Mouse (Mus musculus): Measurements from ENCODE around the gene Gpha2. TPM values are rescaled to one million over a fixed set of nuclear protein-coding genes. Genes with fewer than 3 reads are reported as not detected.

Gene Gpha2
- polyA plus RNA-seq, 1 experiment from 2014 or later = 0.74 TPM

GRCm38 (mm10) chr19:6233647-6234046, 7.5 kb downstream of the Gpha2 start:
- Histone ChIP-seq H3K4me2 (peak overlapping the region; percentile 83), H3K36me3 (peaks cover 37% of the 10 kb centered on the region), H3K27me3 (no peaks in the 10 kb centered on the region), H3K4me3 (replicated peaks) (no peak overlapping the region), H3K4me1 (peaks cover 31% of the 10 kb centered on the region), H3K9ac (no peak overlapping the region), H3K9me3 (replicated peaks) (no peaks in the 10 kb centered on the region), H3K27ac (peak overlapping the region; percentile 54)
- peak; percentile 7; the same call in 1 of the 2 replicates for ATAC-seq (replicated peaks; ENCODE audit: low FRiP score)
- WGBS = 56% methylated on average over 16 of the region's 16 CpGs

GRCm38 (mm10) chr19:6234337-6235083, 8.3 kb downstream of the Gpha2 start:
- H3K4me2 ChIP-seq = peak overlapping the region; percentile 83
- ATAC-seq (replicated peaks; ENCODE audit: low FRiP score) = no peak
- 60% methylated on average over 11 of the region's 11 CpGs for WGBS

GRCm38 (mm10) chr19:6235084-6236052, 9.2 kb downstream of the Gpha2 start, which contains the start of gene Ppp2r5b:
Ppp2r5b (minus strand) TSS chr19:6235872.
- Histone ChIP-seq H3K4me3 (replicated peaks) (peak within 1 kb of the TSS; percentile 73), H3K36me3 (peaks cover 21% of the 10 kb centered on the region), H3K4me2 (peak within 1 kb of the TSS; percentile 83), H3K4me1 (peaks cover 31% of the 10 kb centered on the region), H3K27ac (peak within 1 kb of the TSS; percentile 97), H3K9ac (peak within 1 kb of the TSS; percentile 70), H3K27me3 (no peaks in the 10 kb centered on the region), H3K9me3 (replicated peaks) (no peaks in the 10 kb centered on the region)
- WGBS = 2% methylated on average over 48 of the region's 48 CpGs
- peak; percentile 91 for ATAC-seq (replicated peaks; ENCODE audit: low FRiP score)

More at GRCm38 (mm10) chr19:6234337-6235083, 8.3 kb downstream of the Gpha2 start:
- Histone ChIP-seq H3K9me3 (replicated peaks) (no peaks in the 10 kb centered on the region), H3K4me1 (peaks cover 31% of the 10 kb centered on the region), H3K4me3 (replicated peaks) (peak overlapping the region; percentile 73), H3K36me3 (peaks cover 28% of the 10 kb centered on the region), H3K27ac (peak overlapping the region; percentile 97), H3K27me3 (no peaks in the 10 kb centered on the region), H3K9ac (peak overlapping the region; percentile 70; the same call in 1 of the 2 replicates)

- Histone ChIP-seq H3K4me1 (peaks cover 31% of the 10 kb centered on the region), H3K36me3 (peaks cover 16% of the 10 kb centered on the region), H3K27me3 (no peaks in the 10 kb centered on the region), H3K9ac (peak overlapping the region; percentile 70), H3K4me2 (peak overlapping the region; percentile 83), H3K9me3 (replicated peaks) (no peaks in the 10 kb centered on the region), H3K4me3 (replicated peaks) (peak overlapping the region; percentile 73), H3K27ac (peak overlapping the region; percentile 97)
- under 1% methylated on average over 9 of the region's 9 CpGs for WGBS
- ATAC-seq (replicated peaks; ENCODE audit: low FRiP score) = peak; percentile 88
Observed at GRCm38 (mm10) chr19:6236053-6236441, 9.9 kb downstream of the Gpha2 start.

- no peak overlapping the region for H3K4me2 ChIP-seq
- H3K9me3 ChIP-seq (replicated peaks) = no peaks in the 10 kb centered on the region
- WGBS = 75% methylated on average over 7 of the region's 7 CpGs
- H3K27ac ChIP-seq = no peak overlapping the region
- peaks cover 31% of the 10 kb centered on the region for H3K4me1 ChIP-seq
- H3K9ac ChIP-seq = no peak overlapping the region
- no peak for ATAC-seq (replicated peaks; ENCODE audit: low FRiP score)
- H3K36me3 ChIP-seq = peaks cover 10% of the 10 kb centered on the region
- no peaks in the 10 kb centered on the region for H3K27me3 ChIP-seq
- H3K4me3 ChIP-seq (replicated peaks) = no peak overlapping the region
Observed at GRCm38 (mm10) chr19:6236842-6237241, 10.7 kb downstream of the Gpha2 start.

- ATAC-seq (replicated peaks; ENCODE audit: low FRiP score) = no peak
- H3K4me3 ChIP-seq (replicated peaks) = no peak overlapping the region
- no peaks in the 10 kb centered on the region for H3K9me3 ChIP-seq (replicated peaks)
- no peak overlapping the region for H3K9ac ChIP-seq
- H3K4me1 ChIP-seq = peaks cover 39% of the 10 kb centered on the region
- no peak overlapping the region for H3K27ac ChIP-seq
- no peak overlapping the region for H3K4me2 ChIP-seq
- H3K27me3 ChIP-seq = no peaks in the 10 kb centered on the region
- H3K36me3 ChIP-seq = no peaks in the 10 kb centered on the region
Observed at GRCm38 (mm10) chr19:6238740-6239139, 12.6 kb downstream of the Gpha2 start.

GRCm38 (mm10) chr19:6240136-6240535, 14.0 kb downstream of the Gpha2 start:
- H3K27me3 ChIP-seq = no peaks in the 10 kb centered on the region

GRCm38 (mm10) chr19:6240725-6241124, 14.5 kb downstream of the Gpha2 start:
- WGBS = 35% methylated on average over 5 of the region's 5 CpGs
- no peak overlapping the region for H3K9ac ChIP-seq
- ATAC-seq (replicated peaks; ENCODE audit: low FRiP score) = no peak
- H3K27me3 ChIP-seq = no peaks in the 10 kb centered on the region
- H3K4me1 ChIP-seq = peaks cover 22% of the 10 kb centered on the region
- H3K9me3 ChIP-seq (replicated peaks) = no peaks in the 10 kb centered on the region
- H3K36me3 ChIP-seq = peaks cover 17% of the 10 kb centered on the region
- peak overlapping the region; percentile 92 for H3K4me2 ChIP-seq
- peak overlapping the region; percentile 72 for H3K27ac ChIP-seq
- peak overlapping the region; percentile 79 for H3K4me3 ChIP-seq (replicated peaks)

More at GRCm38 (mm10) chr19:6240136-6240535, 14.0 kb downstream of the Gpha2 start:
- H3K36me3 ChIP-seq = peaks cover 11% of the 10 kb centered on the region
- no peak overlapping the region for H3K4me2 ChIP-seq
- ATAC-seq (replicated peaks; ENCODE audit: low FRiP score) = no peak
- no peak overlapping the region for H3K27ac ChIP-seq
- peaks cover 25% of the 10 kb centered on the region for H3K4me1 ChIP-seq
- no peak overlapping the region for H3K9ac ChIP-seq
- H3K9me3 ChIP-seq (replicated peaks) = no peaks in the 10 kb centered on the region
- WGBS = 39% methylated on average over 1 of the region's 1 CpGs
- no peak overlapping the region for H3K4me3 ChIP-seq (replicated peaks)

- WGBS = under 1% methylated on average over 55 of the region's 55 CpGs
- H3K36me3 ChIP-seq = peaks cover 25% of the 10 kb centered on the region
Observed at GRCm38 (mm10) chr19:6241274-6242107, 15.3 kb downstream of the Gpha2 start, which contains the start of gene Atg2a. Atg2a (plus strand) TSS chr19:6241668.

GRCm38 (mm10) chr19:6242281-6242680, 16.1 kb downstream of the Gpha2 start:
- Histone ChIP-seq H3K4me1 (peaks cover 16% of the 10 kb centered on the region), H3K4me2 (peak overlapping the region; percentile 92), H3K4me3 (replicated peaks) (peak overlapping the region; percentile 79), H3K9ac (peak overlapping the region; percentile 82), H3K27me3 (no peaks in the 10 kb centered on the region), H3K9me3 (replicated peaks) (no peaks in the 10 kb centered on the region), H3K27ac (peak overlapping the region; percentile 79), H3K36me3 (peaks cover 32% of the 10 kb centered on the region)
- peak; percentile 15; the same call in 1 of the 2 replicates for ATAC-seq (replicated peaks; ENCODE audit: low FRiP score)
- 2% methylated on average over 4 of the region's 4 CpGs for WGBS

More at GRCm38 (mm10) chr19:6241274-6242107, 15.3 kb downstream of the Gpha2 start, which contains the start of gene Atg2a:
- Histone ChIP-seq H3K9ac (peak within 1 kb of the TSS; percentile 82), H3K9me3 (replicated peaks) (no peaks in the 10 kb centered on the region), H3K4me2 (peak within 1 kb of the TSS; percentile 92), H3K4me1 (peaks cover 18% of the 10 kb centered on the region), H3K27ac (peak within 1 kb of the TSS; percentile 79), H3K27me3 (no peaks in the 10 kb centered on the region), H3K4me3 (replicated peaks) (peak within 1 kb of the TSS; percentile 79)
- ATAC-seq (replicated peaks; ENCODE audit: low FRiP score) = peak; percentile 93

- peak overlapping the region; percentile 79; the same call in 1 of the 2 replicates for H3K4me3 ChIP-seq (replicated peaks)
- ATAC-seq (replicated peaks; ENCODE audit: low FRiP score) = no peak
- H3K4me2 ChIP-seq = 0 out of 2 replicates have a peak overlapping the region, but pooled peaks have one; percentile 92
- peak overlapping the region; percentile 82; the same call in 1 of the 2 replicates for H3K9ac ChIP-seq
- no peaks in the 10 kb centered on the region for H3K27me3 ChIP-seq
- H3K27ac ChIP-seq = no peak overlapping the region
- peaks cover 16% of the 10 kb centered on the region for H3K4me1 ChIP-seq
- WGBS = 88% methylated on average over 5 of the region's 5 CpGs
- H3K36me3 ChIP-seq = peaks cover 42% of the 10 kb centered on the region
- no peaks in the 10 kb centered on the region for H3K9me3 ChIP-seq (replicated peaks)
Observed at GRCm38 (mm10) chr19:6243226-6243625, 17.0 kb downstream of the Gpha2 start.
